Mouse (Mus musculus): Measurements from ENCODE around the gene Cst6. TPM values are rescaled to one million over a fixed set of nuclear protein-coding genes. Genes with fewer than 3 reads are reported as not detected.

Cst6 gene
- polyA plus RNA-seq (2015; fragmentation: Illumina TruSeq; extraction: RNeasy Lipid Tissue Mini Kit (QIAGEN cat#74804); ENCODE audit: insufficient read depth, low read depth, low replicate concordance), result 3.7 TPM

DNA sequence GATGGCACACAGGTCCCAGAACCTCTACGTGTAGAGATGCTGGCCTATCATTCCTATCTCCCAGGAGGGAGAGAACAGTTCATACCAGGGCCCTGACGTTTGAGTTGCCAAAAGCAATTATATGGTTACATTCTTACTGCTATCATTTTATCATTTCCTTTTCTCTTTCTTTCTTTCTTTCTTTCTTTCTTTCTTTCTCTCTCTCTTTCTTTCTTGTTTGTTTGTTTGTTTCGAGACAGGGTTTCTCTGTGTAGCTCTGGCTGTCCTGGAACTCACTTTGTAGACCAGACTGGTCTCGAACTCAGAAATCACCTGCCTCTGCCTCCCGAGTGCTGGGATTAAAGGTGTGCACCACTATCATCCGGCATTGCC is at the start of gene Cst6:
Gene Cst6, minus strand, starts transcription at position 73 of the 372 bp plus-strand sequence.

DNA sequence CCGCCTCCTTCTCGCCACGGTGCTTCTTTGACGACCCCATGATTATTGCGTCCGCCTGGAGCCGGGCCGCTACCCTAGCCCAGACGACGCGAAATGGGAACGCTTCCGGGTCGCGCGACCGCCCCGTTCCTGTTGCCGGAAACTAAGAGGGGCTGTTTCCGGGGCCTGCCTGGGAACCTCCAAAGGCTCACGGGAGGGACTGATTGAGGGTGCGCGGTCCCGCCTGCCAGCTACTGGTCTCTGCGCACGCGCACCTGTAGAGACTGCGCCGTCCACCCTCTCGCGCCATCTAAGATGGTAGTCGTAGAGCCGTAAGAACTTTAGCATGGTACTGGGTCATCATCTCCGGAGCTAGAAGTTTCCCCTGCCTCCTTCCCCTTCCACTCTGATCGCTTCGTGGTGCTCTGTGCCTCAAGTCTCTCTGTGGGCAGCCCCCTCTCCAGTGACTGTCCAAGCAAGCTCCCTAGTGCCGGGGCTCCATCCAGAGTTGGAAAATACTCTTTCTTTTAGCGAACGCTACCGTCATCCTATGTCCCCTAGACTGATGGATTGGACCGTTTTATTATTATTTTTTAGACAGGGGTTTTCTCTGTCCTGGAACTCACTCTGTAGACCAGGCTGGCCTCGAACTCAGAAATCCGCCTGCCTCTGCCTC is 39.3 kb upstream of the Cst6 start, which contains the start of gene Sart1:
Gene Sart1, minus strand, starts transcription at position 116 of the 655 bp plus-strand sequence.

DNA sequence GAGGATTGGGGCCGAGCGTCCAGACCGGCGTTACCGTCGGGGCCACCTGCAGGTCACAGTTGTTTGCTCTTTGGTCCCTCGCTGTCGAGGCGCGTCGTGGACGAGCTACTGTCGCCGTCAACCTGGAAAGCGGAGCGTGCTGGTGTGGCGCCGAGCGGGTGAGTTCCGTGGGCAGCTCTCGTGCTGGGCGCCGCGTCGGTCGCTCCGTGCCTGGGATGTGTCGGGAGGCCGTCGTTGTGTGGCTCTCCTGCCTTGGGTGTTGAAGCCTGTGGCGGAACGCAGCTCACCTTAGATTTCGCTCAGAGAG is 17.6 kb upstream of the Cst6 start, which contains the start of gene Banf1:
Gene Banf1, minus strand, starts transcription at position 116 of the 307 bp plus-strand sequence.

DNA sequence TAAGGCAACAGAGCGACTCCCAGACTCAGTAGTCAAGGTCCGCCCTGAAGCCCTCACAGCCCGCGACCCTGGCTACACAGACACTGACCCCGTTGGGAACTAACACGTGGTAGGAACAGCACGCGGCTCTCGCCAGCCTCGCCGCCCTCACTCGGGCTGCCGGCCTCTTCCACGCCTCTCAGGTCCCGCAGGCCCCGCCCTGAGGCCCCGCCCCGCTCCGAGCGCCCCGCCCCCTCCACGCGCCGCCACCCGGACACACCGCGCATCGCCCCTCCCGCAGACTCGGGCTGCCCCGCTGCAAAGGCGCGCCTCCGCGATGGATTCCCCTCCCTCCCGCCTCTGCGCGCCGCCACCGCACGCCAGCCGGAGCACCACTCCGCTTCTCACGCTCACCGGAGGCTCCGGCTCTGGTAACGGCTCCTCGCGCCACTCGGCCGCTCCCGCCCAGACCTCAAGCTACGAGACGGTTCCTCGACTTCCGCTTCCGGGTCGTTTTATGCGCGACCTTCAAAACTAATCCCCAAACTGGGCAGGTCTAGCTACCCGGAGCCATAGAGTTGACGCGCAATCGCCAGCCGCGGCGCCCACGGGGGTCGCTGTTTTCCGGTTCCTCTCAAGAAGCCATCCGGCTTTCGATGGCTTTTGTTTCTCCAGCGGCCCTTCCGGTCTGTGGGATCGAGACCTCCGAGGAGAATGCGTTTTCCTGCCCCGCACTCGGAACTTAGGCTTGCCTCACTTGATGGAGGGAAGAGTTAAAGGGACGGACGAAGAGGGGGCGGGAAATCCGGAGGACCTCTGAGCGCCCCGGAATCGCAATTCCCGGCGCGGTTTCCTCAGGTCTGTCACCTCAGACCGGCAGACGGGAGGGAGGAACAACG is 17.0 kb upstream of the Cst6 start, which contains the start of gene Eif1ad:
Gene Eif1ad, plus strand, starts transcription at position 567 of the 878 bp plus-strand sequence.

DNA sequence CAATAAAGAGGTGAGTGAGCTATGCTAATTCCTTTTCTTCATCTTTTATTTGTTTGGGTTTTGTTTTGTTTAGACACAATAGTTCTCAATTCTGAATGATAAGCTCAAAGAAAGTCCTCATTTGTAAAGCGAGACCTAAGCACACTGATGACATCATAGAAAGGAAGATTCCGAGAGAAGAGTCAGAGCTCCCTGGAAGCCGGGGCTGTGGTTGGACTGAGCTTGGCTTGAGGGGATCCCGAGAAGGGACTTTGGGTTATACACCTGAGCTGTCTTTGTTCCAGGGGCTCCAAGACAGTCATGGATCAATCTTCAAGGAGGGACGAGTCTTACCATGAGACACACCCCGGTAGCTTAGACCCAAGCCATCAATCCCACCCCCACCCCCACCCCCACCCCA is 13.9 kb downstream of the Cst6 start, which contains the start of gene Catsper1:
Gene Catsper1, plus strand, starts transcription at position 301 of the 400 bp plus-strand sequence.

DNA sequence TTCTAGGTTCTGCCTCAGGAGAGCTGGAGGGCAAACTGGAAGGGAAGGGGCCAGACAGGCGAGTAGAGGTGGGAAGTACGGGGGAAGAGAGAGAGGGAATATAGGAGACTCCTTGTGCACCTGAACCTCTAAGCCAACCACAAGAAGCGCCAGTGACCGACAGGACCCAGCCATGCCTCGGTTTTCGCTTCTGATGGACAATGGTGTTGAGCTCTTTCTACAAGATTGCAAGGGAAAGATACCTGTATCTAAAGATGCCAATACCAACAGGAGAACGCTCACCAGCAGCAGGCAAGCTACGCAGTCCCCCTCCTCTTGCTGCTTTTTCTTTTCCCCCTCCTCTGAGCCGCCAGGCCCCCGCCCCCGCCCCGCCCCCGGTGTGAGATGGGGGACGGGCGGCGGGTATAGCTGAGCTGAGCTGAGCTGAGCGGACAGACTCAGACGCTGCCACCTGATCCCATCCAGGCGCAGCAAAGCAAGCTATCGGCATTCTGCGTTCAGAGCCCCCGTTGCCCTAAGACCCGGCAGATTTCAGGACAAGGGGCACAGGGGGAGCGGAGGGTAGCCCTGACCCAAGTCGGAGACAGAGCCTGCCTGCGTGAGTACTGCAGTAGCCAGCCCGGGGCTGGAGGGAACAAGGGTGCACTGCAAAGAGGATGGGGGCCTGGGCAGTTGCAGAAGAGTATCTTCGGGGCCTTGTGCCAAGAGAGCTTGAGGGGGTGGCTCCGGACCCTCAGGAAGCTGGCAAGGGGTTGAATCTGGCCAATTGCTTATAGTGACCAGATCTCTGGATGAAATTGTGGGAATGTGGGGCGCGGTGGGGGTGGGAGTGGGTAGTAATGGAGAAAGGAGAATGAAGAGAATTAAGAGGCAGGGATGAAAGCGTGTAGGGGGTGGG is 51.2 kb downstream of the Cst6 start, which contains the start of gene Gal3st3:
Gene Gal3st3, plus strand, starts transcription at position 429 of the 898 bp plus-strand sequence.

DNA sequence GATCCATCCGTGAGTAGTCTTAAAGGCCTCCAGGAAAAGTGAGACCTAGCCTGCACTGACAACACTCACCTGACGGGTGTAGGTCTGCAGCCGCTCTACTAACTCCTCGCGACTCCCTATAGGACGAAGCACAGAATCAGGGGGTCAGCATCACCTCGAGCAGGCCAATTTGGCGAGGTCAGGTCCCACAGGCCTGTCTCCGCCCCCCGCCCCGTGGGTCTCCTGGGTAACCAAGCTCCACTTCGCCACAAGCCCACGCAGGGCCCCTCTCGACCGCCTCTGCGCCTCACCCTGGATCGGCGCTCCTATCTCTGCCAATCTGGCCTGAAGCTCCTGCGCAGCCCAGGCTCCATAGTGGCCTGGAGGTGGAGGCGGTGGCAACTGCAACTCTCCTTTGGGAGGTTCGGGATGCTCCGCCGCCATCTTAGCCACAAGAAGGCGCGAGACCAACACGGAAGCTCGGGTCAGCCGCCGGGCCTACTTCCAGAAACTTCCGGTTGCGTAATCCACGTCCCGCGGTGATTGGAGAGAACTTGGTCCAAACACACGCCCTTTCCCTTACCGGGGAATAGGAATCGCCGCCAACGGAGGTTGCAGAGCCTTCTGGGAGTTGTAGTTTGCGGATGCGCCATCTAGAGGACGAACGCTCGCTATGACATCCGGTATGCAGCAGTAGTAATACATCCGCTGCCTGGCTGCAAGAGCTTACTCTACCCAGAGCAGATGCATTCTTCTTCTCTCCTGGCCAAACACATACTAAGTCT is 54.2 kb downstream of the Cst6 start, which contains the start of gene Sf3b2:
Gene Sf3b2, minus strand, starts transcription at position 484 of the 764 bp plus-strand sequence.

Other genes with a start within 250 kb of the Cst6 start
- gene Rab1b, start 242.5 kb downstream of the Cst6 start, polyA plus RNA-seq (2015; fragmentation: Illumina TruSeq; extraction: RNeasy Lipid Tissue Mini Kit (QIAGEN cat#74804); ENCODE audit: insufficient read depth, low read depth, low replicate concordance), result 28.5 TPM
- gene Klc2, start 231.0 kb downstream of the Cst6 start, polyA plus RNA-seq (2015; fragmentation: Illumina TruSeq; extraction: RNeasy Lipid Tissue Mini Kit (QIAGEN cat#74804); ENCODE audit: insufficient read depth, low read depth, low replicate concordance), result 5.4 TPM
- 3.9 TPM for gene Pacs1, start 76.5 kb downstream of the Cst6 start, polyA plus RNA-seq (2015; fragmentation: Illumina TruSeq; extraction: RNeasy Lipid Tissue Mini Kit (QIAGEN cat#74804); ENCODE audit: insufficient read depth, low read depth, low replicate concordance)
- 39.5 TPM for gene Sf3b2, start 54.1 kb downstream of the Cst6 start, polyA plus RNA-seq (2015; fragmentation: Illumina TruSeq; extraction: RNeasy Lipid Tissue Mini Kit (QIAGEN cat#74804); ENCODE audit: insufficient read depth, low read depth, low replicate concordance)
- gene Gal3st3, start 51.2 kb downstream of the Cst6 start, polyA plus RNA-seq (2015; fragmentation: Illumina TruSeq; extraction: RNeasy Lipid Tissue Mini Kit (QIAGEN cat#74804); ENCODE audit: insufficient read depth, low read depth, low replicate concordance), result not detected
- not detected for gene Catsper1, start 13.8 kb downstream of the Cst6 start, polyA plus RNA-seq (2015; fragmentation: Illumina TruSeq; extraction: RNeasy Lipid Tissue Mini Kit (QIAGEN cat#74804); ENCODE audit: insufficient read depth, low read depth, low replicate concordance)
- gene Eif1ad, start 17.2 kb upstream of the Cst6 start, polyA plus RNA-seq (2015; fragmentation: Illumina TruSeq; extraction: RNeasy Lipid Tissue Mini Kit (QIAGEN cat#74804); ENCODE audit: insufficient read depth, low read depth, low replicate concordance), result 6.5 TPM
- 29.9 TPM for gene Banf1, start 17.6 kb upstream of the Cst6 start, polyA plus RNA-seq (2015; fragmentation: Illumina TruSeq; extraction: RNeasy Lipid Tissue Mini Kit (QIAGEN cat#74804); ENCODE audit: insufficient read depth, low read depth, low replicate concordance)
- gene Sart1, start 39.1 kb upstream of the Cst6 start, polyA plus RNA-seq (2015; fragmentation: Illumina TruSeq; extraction: RNeasy Lipid Tissue Mini Kit (QIAGEN cat#74804); ENCODE audit: insufficient read depth, low read depth, low replicate concordance), result 47.0 TPM
- 6.0 TPM for gene Tsga10ip, start 53.0 kb upstream of the Cst6 start, polyA plus RNA-seq (2015; fragmentation: Illumina TruSeq; extraction: RNeasy Lipid Tissue Mini Kit (QIAGEN cat#74804); ENCODE audit: insufficient read depth, low read depth, low replicate concordance)
- gene Drap1, start 75.4 kb upstream of the Cst6 start, polyA plus RNA-seq (2015; fragmentation: Illumina TruSeq; extraction: RNeasy Lipid Tissue Mini Kit (QIAGEN cat#74804); ENCODE audit: insufficient read depth, low read depth, low replicate concordance), result 51.3 TPM
- gene AI837181, start 75.6 kb upstream of the Cst6 start, polyA plus RNA-seq (2015; fragmentation: Illumina TruSeq; extraction: RNeasy Lipid Tissue Mini Kit (QIAGEN cat#74804); ENCODE audit: insufficient read depth, low read depth, low replicate concordance), result 12.1 TPM
- not detected for gene Fosl1, start 98.0 kb upstream of the Cst6 start, polyA plus RNA-seq (2015; fragmentation: Illumina TruSeq; extraction: RNeasy Lipid Tissue Mini Kit (QIAGEN cat#74804); ENCODE audit: insufficient read depth, low read depth, low replicate concordance)
- 5.0 TPM for gene Ccdc85b, start 108.3 kb upstream of the Cst6 start, polyA plus RNA-seq (2015; fragmentation: Illumina TruSeq; extraction: RNeasy Lipid Tissue Mini Kit (QIAGEN cat#74804); ENCODE audit: insufficient read depth, low read depth, low replicate concordance)
- 29.7 TPM for gene Fibp, start 111.0 kb upstream of the Cst6 start, polyA plus RNA-seq (2015; fragmentation: Illumina TruSeq; extraction: RNeasy Lipid Tissue Mini Kit (QIAGEN cat#74804); ENCODE audit: insufficient read depth, low read depth, low replicate concordance)
- gene Ctsw, start 118.9 kb upstream of the Cst6 start, polyA plus RNA-seq (2015; fragmentation: Illumina TruSeq; extraction: RNeasy Lipid Tissue Mini Kit (QIAGEN cat#74804); ENCODE audit: insufficient read depth, low read depth, low replicate concordance), result 0.92 TPM
- 8.8 TPM for gene Efemp2, start 124.4 kb upstream of the Cst6 start, polyA plus RNA-seq (2015; fragmentation: Illumina TruSeq; extraction: RNeasy Lipid Tissue Mini Kit (QIAGEN cat#74804); ENCODE audit: insufficient read depth, low read depth, low replicate concordance)
- gene Mus81, start 138.8 kb upstream of the Cst6 start, polyA plus RNA-seq (2015; fragmentation: Illumina TruSeq; extraction: RNeasy Lipid Tissue Mini Kit (QIAGEN cat#74804); ENCODE audit: insufficient read depth, low read depth, low replicate concordance), result 14.4 TPM
- 65.0 TPM for gene Cfl1, start 140.9 kb upstream of the Cst6 start, polyA plus RNA-seq (2015; fragmentation: Illumina TruSeq; extraction: RNeasy Lipid Tissue Mini Kit (QIAGEN cat#74804); ENCODE audit: insufficient read depth, low read depth, low replicate concordance)
- gene 1700020D05Rik, start 154.2 kb upstream of the Cst6 start, polyA plus RNA-seq (2015; fragmentation: Illumina TruSeq; extraction: RNeasy Lipid Tissue Mini Kit (QIAGEN cat#74804); ENCODE audit: insufficient read depth, low read depth, low replicate concordance), result not detected
- 3.4 TPM for gene Snx32, start 161.0 kb upstream of the Cst6 start, polyA plus RNA-seq (2015; fragmentation: Illumina TruSeq; extraction: RNeasy Lipid Tissue Mini Kit (QIAGEN cat#74804); ENCODE audit: insufficient read depth, low read depth, low replicate concordance)
- 0.89 TPM for gene Ovol1, start 211.1 kb upstream of the Cst6 start, polyA plus RNA-seq (2015; fragmentation: Illumina TruSeq; extraction: RNeasy Lipid Tissue Mini Kit (QIAGEN cat#74804); ENCODE audit: insufficient read depth, low read depth, low replicate concordance)
- gene Ap5b1, start 218.5 kb upstream of the Cst6 start, polyA plus RNA-seq (2015; fragmentation: Illumina TruSeq; extraction: RNeasy Lipid Tissue Mini Kit (QIAGEN cat#74804); ENCODE audit: insufficient read depth, low read depth, low replicate concordance), result 0.85 TPM